Mouse (Mus musculus) small intestine, adult 2 months (tissue): ENCODE measurements around the gene Lcn9. TPM values are rescaled to one million over a fixed set of nuclear protein-coding genes. Genes with fewer than 3 reads are reported as not detected.

Experiments
- H3K27ac ChIP-seq: fragments of 200-500 bp; 2 replicates; pipeline ENCODE4 v1.5.1; 2012; ENCODE audit warnings: low read depth, low read length, control low read depth, inconsistent platforms; ENCODE audit not compliant: insufficient read depth
- H3K27me3 ChIP-seq: fragments of 200-500 bp; 2 replicates; pipeline ENCODE4 v1.6.1; 2012; ENCODE audit warnings: mild to moderate bottlenecking, moderate library complexity, low read length, inconsistent platforms; ENCODE audit not compliant: control insufficient read depth, insufficient read depth
- H3K36me3 ChIP-seq: fragments of 200-500 bp; 2 replicates; pipeline ENCODE4 v1.6.1; 2012; ENCODE audit warnings: mild to moderate bottlenecking, low read length, control low read depth, inconsistent platforms; ENCODE audit not compliant: control insufficient read depth, insufficient read depth
- H3K4me1 ChIP-seq: fragments of 200-500 bp; 2 replicates; pipeline ENCODE4 v1.6.1; 2012; ENCODE audit warnings: low read length, inconsistent platforms, mixed read lengths; ENCODE audit not compliant: control insufficient read depth, insufficient read depth, insufficient read length
- H3K4me3 ChIP-seq: fragments of 200-500 bp; 2 replicates; pipeline ENCODE4 v1.5.1; 2012; ENCODE audit warnings: low read depth, mild to moderate bottlenecking, control low read depth, inconsistent platforms, low read length, moderate library complexity
- CTCF ChIP-seq: fragments of 200-500 bp; IDR thresholded peaks from 2 replicates; pipeline ENCODE4 v1.5.1; 2012; ENCODE audit warnings: low read depth, mild to moderate bottlenecking, control low read depth, inconsistent platforms, low read length, moderate library complexity, mixed read lengths; ENCODE audit not compliant: insufficient replicate concordance, insufficient read length; ENCODE audit errors: extremely low read depth
- POLR2A ChIP-seq: fragments of 200-500 bp; IDR thresholded peaks from 2 replicates; pipeline ENCODE4 v1.6.1; 2012; ENCODE audit warnings: low read depth, mild to moderate bottlenecking, control low read depth, inconsistent platforms, low read length, moderate library complexity
- WGBS: fragments of 180-500 bp; shearing (Covaris S2); methylation state at CpG from one replicate; pipeline ENCODE4 v1.1.7; 2018; 5-methylcytosine and 5-hydroxymethylcytosine counted together
- polyA plus RNA-seq: library from polyadenylated mRNA; depleted of rRNA; stranded (reverse); fragments of >200 nt; gene quantifications from 2 replicates; pipeline ENCODE4 v1.2.3, GENCODE M21; 2012

Lcn9 gene
- polyA plus RNA-seq, 1 experiment = not detected

GRCm38 (mm10) chr2:25847226-25847625 lies 24.3 kb downstream of the Lcn9 start, which contains the start of gene Sohlh1:
TSS of gene Sohlh1 (minus strand) at chr2:25847248.
- Histone ChIP-seq H3K27me3 (no peaks in the 10 kb centered on the region), H3K27ac (no peak within 1 kb of the TSS), H3K36me3 (no peaks in the 10 kb centered on the region), H3K4me1 (no peaks in the 10 kb centered on the region), H3K4me3 (no peak within 1 kb of the TSS)
- no peak for TF ChIP-seq POLR2A
- TF ChIP-seq CTCF = no peak
- WGBS = 69% methylated on average over 16 of the region's 16 CpGs

GRCm38 (mm10) chr2:25850330-25850729 lies 27.4 kb downstream of the Lcn9 start:
- H3K4me3 ChIP-seq = no peak overlapping the region
- no peaks in the 10 kb centered on the region for H3K27me3 ChIP-seq
- H3K4me1 ChIP-seq = no peaks in the 10 kb centered on the region
- 12% methylated on average over 4 of the region's 4 CpGs for WGBS
- H3K27ac ChIP-seq = no peak overlapping the region
- TF ChIP-seq POLR2A (no peak), CTCF (peak; percentile 75)
- H3K36me3 ChIP-seq = no peaks in the 10 kb centered on the region

GRCm38 (mm10) chr2:25852626-25853025 lies 29.7 kb downstream of the Lcn9 start:
- H3K4me1 ChIP-seq = no peaks in the 10 kb centered on the region
- H3K27me3 ChIP-seq = no peaks in the 10 kb centered on the region
- 25% methylated on average over 3 of the region's 3 CpGs for WGBS
- H3K27ac ChIP-seq = no peak overlapping the region
- no peaks in the 10 kb centered on the region for H3K36me3 ChIP-seq
- H3K4me3 ChIP-seq = no peak overlapping the region
- TF ChIP-seq POLR2A (no peak), CTCF (no peak)

- Histone ChIP-seq H3K4me3 (no peak overlapping the region), H3K4me1 (no peaks in the 10 kb centered on the region), H3K36me3 (no peaks in the 10 kb centered on the region), H3K27me3 (no peaks in the 10 kb centered on the region), H3K27ac (no peak overlapping the region)
- 59% methylated on average over 5 of the region's 5 CpGs for WGBS
- no peak for TF ChIP-seq POLR2A
- TF ChIP-seq CTCF = no peak
Measured at GRCm38 (mm10) chr2:25853998-25854397, 31.0 kb downstream of the Lcn9 start.

GRCm38 (mm10) chr2:25859891-25860290 lies 36.9 kb downstream of the Lcn9 start:
- Histone ChIP-seq H3K27ac (no peak overlapping the region), H3K27me3 (peaks cover 9% of the 10 kb centered on the region), H3K4me3 (no peak overlapping the region), H3K4me1 (peaks cover 3% of the 10 kb centered on the region; the same call in 1 of the 2 replicates), H3K36me3 (no peaks in the 10 kb centered on the region)
- 74% methylated on average over 3 of the region's 3 CpGs for WGBS
- TF ChIP-seq POLR2A = no peak
- TF ChIP-seq CTCF = no peak

GRCm38 (mm10) chr2:25862038-25862437 lies 39.1 kb downstream of the Lcn9 start:
- no peak overlapping the region for H3K4me3 ChIP-seq
- WGBS = 21% methylated on average over 2 of the region's 2 CpGs
- peaks cover 9% of the 10 kb centered on the region for H3K27me3 ChIP-seq
- peaks cover 3% of the 10 kb centered on the region; the same call in 1 of the 2 replicates for H3K4me1 ChIP-seq
- H3K36me3 ChIP-seq = no peaks in the 10 kb centered on the region
- TF ChIP-seq CTCF (no peak), POLR2A (no peak)
- no peak overlapping the region for H3K27ac ChIP-seq

- TF ChIP-seq CTCF (no peak), POLR2A (no peak)
- Histone ChIP-seq H3K4me1 (peaks cover 3% of the 10 kb centered on the region; the same call in 1 of the 2 replicates), H3K27me3 (peaks cover 9% of the 10 kb centered on the region), H3K4me3 (no peak overlapping the region), H3K27ac (no peak overlapping the region), H3K36me3 (no peaks in the 10 kb centered on the region)
- WGBS = 45% methylated on average over 5 of the region's 5 CpGs
Measured at GRCm38 (mm10) chr2:25862696-25863270, 39.8 kb downstream of the Lcn9 start.
